Mouse (Mus musculus) right cerebral cortex, postnatal 25 days (tissue): ENCODE data around the gene Myh10.
A peak's percentile ranks its signal among the peaks of the same experiment; 100 is the strongest.
"Not testable (repeated sequence)": the region's sequence is repeated elsewhere in the genome, so short reads cannot be mapped to it uniquely, and the experiment has no call there.

Experiments
- DNase-seq: peaks from one replicate; pipeline ENCODE4 v3.0.0; 2022

Myh10 gene

DNA sequence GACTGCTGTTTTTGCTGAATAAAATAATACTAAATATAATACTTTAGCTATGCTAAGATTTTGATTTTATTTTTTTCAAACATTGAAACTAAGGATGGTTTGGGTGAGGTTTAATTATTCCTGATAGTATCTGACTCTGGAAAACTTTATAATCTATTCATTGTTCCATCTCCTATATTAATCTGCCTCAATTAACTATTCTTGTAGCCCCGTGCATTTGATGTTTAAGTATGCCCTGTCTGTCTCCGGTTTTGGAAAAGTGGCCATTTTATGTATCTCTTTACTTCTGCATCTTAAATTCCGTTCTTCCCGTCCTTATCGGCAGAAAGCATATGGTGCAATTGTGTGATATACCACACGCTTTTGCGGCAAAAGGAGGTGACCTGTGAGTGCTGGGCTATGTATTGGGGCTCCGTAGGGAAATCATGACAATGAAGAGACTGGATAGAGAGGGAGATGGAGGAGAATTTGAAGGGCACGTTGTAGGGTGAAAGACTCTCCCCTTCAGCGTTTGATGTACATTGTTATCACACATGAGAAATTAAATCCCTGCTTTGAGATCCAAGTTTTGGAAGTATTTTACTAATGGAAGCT lies 2.2 kb downstream of the Myh10 start:
- DNase-seq, result no peak

DNA sequence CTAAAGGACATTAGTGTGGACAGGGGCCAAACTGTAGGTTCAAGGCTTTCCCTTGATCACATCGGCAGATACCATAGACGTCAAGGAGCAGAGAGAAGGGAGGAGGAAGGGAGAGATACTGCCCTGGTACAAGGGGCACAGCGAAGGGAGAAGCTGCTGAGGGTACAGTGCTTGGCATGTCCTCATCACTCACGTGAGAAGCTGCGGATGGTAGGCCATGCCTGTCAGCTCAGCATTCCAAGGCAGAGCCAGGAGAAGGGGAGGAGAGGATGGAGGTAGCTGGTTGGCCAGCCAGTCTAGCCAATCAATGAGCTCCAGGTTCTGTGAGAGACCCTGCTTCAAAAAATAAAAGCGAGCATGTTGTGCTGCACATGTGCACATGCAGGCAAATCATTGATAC lies 11.0 kb downstream of the Myh10 start:
- no peak for DNase-seq

DNA sequence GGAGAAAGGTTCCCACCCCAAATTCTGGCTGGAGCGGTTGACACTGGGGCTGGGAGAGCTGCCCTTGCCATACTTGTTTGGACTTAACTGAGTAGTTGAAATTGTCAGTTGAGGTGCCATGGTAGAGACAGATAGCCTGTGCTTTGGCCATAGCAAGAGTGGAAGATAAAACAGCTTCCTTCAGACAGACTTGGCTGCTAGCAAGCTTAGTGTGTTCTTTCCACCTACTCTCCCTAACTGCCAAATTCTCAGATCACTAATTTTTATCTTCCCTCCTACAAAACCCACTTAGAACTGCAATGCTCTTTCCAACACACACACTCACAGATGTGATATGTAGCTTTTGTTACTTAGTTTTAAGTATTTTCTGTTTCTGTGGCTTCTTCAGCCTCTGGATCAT lies 12.0 kb downstream of the Myh10 start:
- no peak for DNase-seq

DNA sequence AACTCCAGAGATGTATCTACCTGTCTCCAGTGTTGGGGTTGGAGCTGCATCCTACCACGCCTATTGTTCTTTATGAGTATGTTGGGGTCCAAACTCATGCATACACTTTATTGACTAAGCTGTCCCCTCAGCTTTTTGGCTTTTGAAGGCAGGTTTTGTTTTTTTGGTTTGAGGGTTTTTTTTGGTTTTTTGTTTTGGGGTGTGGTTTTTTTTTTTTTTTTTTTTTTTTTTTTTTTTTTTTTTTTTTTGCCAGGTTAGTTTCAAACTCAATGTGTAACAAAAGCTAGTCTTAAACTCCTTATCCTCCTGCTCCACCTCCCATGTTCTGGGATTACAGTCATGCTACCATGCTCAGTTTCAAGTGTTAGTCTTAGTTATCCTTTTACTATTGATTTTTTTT lies 12.9 kb downstream of the Myh10 start:
- no peak for DNase-seq

DNA sequence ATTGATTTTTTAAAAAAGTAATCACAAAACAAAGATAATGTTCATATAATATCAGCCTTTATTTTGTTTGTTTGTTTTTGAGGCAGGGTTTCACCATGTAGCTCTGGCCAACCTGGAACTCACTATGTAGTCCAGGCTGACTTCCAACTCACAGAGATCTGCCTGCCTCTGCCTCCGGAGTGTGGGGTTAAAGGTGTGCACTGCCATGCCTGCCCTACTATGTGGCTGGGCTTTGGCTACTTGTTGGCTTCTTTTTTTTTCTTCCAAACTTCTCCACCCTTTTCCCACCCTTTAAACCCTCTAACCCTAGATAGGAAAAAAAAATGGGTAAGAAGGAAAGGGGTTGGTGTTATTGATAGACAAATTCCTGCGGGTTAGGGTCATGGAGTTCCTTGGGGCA lies 13.5 kb downstream of the Myh10 start:
- DNase-seq, result no peak

DNA sequence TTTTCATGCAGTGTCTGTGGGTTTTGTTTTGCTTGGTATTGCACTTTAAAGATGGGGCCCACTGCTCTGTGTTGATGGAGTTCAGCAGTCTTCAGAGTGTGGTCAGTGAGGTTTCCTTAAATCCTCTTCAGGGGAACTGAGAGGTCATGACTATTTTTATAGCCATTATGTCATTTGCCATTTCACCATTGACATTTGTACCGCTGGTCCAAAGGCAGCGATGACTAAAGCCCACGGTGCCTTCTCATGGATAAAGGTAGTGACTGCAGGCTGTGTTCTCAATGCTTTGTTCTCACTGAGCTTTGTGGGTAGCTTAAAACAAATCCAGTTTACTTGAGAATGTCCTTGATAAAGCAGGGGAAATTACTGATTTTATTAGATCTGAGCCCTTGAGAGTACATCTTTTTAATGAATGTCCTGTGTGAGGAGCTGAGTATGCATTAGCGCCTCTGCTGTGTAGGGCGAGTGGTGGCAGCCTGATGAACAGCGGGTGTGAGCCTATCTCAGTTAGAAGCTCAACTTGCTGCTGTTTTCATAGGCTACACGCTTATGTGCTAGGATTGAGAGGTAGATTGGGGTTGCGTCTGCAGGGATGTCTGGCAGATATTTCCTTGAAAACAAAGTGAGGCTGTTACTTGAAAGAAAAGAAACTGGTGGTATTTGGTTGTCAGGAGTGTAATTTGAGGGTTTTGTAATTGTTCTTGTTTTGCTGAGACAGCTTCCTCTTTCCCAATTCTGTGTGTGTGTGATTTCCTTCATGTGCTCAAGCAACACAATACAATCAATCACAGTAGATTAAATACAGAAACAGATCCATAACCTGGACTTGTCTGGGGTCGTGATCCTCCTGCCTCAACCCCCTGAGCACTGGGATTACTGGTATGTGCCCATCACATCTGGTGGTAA lies 15.4 kb downstream of the Myh10 start:
- DNase-seq, result no peak

DNA sequence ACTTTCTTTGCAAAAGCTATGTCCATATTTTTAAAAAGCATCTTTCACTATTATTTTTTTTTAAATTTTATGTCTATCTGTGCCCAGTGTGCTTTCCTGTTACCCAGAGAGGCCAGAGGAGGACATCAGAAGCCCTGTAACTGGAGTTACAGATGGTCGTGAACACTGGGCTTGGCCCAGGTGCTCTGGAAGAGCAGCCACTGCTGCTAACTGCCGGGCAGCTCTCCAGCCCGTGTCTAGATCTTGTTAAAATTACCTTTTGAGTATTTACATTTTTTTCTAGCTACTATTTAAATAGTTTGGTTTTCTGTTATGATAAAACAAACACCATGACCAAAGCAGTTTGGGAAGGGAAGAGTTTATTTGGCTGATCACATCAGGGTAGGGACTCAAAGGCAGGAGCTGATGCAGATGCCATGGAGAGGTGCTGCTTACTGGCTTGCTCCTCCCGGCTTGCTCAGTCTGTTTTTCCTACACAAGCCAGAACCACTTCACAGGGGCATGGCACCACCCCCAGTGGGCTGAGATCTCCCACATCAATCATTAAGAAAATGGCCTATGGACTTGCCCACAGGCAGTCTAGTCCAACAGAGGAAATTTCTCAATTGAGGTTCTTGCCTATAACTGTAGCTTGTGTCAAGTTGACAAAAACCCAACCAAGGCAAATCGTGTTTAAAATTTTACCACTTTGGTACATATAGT lies 16.7 kb downstream of the Myh10 start:
- DNase-seq, result no peak

DNA sequence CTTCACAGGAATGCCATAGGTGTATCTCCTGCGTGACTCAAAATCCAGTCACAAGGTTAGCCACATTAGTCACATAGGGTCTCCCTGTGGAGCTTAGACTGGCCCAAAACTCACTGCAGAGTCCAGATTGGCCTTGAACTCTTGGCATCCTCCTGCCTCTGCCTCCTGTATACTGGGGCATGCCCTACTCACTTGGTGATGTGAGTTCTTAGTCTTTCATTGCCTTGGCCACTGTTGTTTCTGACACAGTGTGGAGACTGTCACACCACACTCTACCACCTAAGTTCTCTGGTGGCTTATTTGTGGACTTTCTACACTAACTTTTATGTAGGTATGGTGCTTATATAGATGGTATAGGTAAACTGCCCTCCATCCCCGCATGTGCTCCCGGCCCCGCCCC lies 24.8 kb downstream of the Myh10 start:
- DNase-seq, result no peak

DNA sequence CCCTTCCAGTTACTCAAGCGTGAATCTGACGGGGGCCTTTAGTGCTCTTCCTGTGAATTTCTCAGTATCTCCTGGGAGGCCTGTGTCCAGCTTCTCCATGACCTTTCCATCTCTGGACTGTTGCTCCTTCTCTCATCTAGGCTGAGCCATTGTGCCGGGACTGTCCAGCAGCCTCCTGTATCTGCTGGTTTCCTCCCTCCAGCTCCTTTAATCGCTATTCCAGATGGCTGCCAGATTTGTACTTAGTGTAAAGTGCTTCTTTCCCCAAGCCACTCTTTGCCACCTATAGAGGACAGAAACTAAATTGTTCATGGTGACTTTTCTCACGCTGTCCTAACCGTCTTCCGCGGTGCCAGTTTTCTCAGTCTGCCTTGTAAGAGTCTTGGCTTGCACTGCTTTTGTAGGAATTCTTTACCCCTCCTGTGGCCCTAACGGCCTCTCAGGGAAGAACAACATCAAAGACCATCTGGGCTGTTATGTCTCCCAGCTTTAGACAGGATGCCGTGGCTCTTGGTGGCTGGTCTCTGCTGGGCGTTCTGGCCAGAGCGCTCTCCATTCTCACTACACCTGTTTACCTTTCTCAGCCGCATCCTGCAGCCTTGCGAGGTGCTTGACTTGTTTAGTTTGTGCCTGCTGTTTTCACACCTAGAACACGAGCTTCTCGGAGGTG lies 25.9 kb downstream of the Myh10 start:
- DNase-seq, result no peak

DNA sequence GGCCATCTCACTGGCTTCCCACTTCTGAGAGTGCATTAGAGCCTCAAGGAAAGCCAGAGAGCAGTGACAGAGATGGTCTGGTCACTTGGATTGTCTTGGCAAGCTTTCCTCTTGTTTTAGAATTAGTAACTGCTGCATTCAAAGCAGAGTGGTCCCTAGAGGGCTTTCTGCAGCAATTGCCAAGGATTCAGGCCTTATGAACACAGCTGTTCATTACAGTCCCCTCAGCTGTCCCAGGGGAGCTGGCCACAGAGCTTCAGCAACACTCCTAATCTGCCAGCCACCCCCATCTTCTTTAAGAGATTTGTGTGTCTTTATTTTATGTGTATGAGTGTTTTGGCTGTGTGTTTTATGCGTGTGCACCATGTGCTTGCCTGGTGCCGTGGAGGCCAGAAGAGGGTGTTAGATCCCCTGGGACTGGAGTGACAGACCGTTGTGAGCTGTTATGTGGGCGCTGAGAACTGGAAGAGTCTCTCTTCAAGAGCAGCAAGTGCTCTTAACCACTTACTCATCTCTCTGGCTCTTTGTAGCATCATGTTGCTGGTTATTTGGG lies 27.8 kb downstream of the Myh10 start:
- no peak for DNase-seq

DNA sequence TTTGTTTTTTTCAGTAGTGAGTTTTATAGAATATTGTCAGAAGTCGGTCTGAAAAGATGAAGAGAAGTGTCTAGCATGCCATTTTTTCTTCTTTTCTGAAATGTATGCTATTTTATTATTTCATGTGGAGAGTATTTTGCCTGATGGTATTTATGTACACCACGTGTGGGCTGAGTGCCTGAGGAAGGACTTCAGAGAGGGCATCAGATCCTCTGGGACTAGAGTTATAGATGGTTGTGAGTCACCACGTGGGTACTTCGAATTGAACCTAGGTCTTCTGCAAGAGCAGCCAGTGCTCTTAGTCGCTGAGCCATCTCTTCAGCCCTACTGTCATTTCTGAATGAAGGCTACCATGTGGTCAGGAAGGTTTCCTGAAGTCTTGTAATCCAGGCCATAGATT lies 28.4 kb downstream of the Myh10 start:
- DNase-seq, result no peak

DNA sequence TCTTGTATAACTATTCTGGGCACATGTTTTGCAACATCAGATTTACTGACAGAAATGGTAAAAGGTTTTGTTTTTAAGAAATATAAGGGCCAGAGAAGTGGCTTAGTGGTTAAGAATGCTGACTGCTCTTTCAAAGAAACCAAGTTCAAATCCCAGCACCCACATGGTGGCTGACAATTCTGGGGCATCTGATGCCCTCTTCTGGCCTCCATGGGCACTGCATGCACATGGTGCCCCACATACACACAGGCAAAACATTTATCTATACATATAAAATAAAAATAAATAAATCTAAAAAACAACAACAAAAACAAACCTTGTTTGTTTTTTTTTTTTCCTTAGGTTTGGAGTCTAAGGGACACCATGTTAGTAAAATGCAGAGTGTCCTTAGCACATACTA lies 32.8 kb downstream of the Myh10 start:
- DNase-seq, result no peak

DNA sequence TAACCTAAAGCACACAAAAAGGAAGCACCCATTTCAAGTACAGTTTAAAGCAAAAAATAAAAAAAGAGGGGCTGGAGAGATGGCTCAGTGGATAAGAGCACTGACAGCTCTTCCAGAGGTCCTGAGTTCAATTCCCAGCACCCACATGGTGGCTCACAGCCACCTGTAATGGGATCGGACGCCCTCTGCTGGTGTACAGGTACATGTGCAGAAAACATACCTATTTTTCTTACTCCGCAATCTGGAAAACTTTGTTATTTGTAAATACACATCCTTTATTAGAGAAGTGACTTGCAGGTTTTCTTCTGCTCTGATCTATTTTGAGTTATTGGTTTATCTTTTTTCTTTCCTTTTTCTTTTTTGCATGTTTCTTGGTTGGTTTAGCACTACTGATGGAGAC lies 37.3 kb downstream of the Myh10 start:
- DNase-seq, result no peak

DNA sequence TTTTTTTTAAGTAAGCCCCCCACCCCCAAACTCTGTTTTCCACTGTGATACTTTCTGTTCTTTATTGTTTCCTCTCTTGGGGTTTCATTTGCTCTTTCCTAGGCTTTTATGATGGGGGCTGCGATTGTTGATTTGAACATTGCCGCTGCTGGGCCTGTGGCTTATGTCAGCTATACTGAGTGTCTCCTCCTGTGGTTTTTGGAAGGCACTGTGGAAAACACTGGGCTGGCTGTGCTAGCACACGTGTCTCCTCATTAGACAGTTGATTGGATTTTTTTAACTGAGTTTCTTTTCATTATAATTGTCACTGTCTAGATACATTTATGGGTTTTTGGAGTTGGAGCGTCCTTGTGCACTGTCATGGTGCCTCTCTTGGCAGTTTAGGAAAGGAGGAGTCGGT lies 39.4 kb downstream of the Myh10 start:
- no peak for DNase-seq

DNA sequence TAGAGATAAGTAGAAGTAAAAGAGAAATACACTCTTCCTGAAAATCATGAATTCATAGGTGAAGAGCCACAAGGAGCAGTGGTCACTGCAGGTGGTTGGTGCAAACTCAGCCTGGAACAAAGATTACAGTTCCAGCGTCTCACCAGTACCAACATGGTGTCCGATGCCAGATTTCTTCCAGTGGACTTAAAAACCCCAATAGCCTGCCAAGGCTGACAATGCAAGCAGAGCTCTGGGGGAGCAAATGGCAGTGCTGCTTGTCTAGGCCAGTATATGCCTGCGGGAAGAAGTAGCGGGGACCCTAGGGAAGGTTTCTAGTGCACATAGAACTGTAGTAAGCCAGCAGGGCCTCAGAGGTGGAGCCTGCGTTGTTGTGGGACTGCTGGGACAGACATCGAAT lies 40.7 kb downstream of the Myh10 start:
- DNase-seq, result no peak

DNA sequence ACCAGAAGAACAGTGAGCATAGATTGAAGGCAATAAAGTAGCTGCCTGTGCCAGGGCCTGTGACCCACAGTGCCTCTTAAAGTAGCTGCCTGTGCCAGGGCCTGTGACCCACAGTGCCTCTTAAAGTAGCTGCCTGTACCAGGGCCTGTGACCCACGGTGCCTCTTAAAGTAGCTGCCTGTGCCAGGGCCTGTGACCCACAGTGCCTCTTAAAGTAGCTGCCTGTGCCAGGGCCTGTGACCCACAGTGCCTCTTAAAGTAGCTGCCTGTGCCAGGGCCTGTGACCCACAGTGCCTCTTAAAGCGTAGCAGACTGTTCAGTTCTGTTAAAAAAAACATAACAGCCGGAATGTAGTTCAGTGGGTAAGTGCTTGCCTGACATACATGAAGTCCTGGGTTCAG lies 42.0 kb downstream of the Myh10 start:
- DNase-seq, result not testable (repeated sequence)

DNA sequence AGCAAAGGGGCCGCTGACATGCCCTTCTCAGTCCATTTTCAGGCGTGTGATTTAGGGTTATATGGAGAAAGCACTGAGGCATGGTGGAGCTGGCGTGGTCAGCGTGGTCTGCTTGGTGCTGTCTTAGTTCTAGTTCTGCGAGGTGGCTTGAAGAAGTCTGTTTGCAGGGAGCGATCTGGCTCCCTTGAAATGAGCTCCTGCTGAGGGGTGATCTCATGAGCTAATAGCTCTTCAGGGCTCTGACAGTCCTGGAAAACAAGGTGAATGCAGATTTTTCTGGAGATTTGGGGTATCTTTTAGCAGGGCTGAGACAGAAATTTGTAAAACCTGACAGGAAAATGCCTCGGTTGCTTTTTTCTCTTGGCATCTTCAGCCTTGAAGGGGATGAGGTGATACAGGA lies 48.1 kb downstream of the Myh10 start:
- DNase-seq, result no peak

DNA sequence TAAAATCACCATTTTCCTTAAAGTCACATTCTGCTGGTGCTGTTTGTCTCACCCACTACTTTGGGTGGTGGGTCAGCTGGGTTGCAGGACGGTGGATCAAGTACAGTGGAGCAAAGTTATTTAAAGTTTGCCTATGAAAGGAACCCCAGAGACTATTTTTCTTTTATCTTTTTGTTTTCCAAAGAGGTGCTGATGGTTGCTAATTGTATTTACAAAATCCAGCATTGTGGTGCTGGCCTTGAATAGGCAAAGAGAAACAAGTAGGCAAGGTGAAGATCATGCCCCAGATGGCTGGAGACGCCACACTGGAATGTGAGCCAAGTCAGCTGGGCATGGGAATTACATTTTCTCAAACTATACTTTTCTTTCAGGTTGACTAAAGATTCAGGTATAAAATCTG lies 51.3 kb downstream of the Myh10 start:
- DNase-seq, result no peak

DNA sequence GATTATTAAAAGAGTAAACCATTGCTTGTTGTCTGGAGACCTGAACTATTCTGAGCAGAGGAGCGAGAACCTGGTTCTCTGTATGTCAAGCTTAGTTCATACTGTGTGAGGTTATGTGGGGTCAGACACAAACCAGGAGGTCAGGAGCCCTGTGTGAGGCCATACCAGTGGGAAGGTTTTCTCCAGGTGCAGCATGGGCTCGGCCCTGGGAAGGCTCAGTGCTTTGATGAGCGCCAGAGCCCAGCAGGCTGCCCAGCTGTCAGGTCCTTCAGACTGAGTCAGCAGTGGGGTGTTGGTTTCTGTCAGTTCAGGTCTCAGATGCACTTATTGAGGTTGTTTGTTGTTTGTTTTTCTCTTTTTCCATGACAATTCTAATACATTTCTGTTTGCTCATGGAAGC lies 52.8 kb downstream of the Myh10 start:
- DNase-seq, result no peak

DNA sequence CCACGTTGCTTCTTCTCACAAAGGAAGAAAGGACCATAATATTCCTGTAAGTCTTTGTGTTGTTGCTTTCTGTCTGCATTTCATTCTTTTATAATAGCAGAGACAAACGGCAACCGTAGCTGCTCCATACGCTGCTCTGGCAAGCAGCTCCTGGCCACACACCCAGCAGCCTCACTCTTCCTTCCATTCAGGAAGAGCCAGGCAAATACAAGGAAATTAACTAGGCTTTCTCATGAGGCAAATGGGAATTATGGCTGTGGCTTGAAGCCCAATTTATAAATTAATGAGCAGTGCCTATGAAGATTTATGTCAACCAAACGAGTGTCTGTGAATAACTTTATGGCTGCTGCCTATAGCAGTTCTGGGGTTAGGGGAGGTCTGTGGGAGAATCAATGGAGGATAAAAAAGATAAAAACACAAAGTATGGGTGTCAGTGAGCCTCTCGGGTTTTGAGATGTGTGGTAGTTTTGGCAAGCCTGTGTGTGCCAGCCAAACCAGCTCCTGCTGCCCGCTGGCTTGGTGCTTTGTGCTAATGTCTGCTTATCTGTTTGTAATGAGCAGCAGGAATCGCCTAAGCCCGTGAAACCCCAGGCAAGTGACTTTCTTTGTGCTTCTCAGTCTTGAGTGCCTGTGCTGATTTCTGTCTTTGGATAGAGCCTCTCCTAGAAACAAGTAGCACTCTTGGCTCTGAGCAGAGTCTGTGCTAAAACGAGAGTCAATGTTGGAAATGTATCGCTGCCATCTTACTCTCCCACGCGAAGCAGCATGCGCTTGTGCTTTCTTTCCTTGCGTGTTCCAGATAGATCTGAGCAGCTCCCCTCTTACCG lies 54.2 kb downstream of the Myh10 start:
- DNase-seq, result peak; percentile 50

DNA sequence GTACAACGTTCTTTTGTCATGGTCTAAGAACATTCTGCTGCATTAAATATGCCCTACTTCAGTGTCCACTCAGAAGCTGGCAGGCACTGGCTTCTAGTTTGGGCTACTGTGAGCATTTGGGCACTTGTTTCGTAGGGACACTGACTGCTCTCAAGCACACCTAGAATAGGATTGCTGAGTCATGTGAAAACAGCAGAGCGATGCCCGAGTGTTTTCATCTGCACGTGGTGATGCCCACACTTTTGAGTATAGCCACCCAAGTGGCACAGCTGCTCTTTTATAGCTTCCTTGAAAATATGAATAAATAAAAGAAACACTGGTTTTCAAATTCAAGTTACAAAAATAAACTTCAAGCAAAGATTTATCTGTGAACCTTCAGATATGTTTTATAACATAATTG lies 56.8 kb downstream of the Myh10 start:
- DNase-seq, result no peak

DNA sequence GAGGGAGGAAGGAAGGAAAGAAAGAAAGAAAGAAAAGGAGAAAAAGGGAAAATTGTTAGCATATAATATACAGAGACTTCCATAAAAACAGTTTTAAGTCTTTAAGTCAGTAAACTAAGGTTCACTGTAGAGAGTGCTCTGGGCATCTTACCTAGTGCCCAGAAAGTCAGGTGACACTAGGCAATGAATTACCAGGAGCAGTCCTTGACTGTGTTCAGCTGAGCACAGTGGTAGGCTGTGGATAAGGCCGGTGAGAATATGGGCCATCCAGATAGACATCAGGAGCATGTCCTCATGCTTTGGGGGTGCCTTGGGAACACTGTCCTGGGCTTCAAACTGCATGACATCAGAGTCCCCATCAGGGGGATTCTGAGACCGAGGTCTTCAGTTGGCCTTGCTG lies 58.8 kb downstream of the Myh10 start:
- DNase-seq, result no peak
